Mouse (Mus musculus) adrenal gland, adult 2 months (tissue): ENCODE data around the gene Rev3l. TPM values are rescaled to one million over a fixed set of nuclear protein-coding genes. Genes with fewer than 3 reads are reported as not detected.
"Not testable (repeated sequence)": the region's sequence is repeated elsewhere in the genome, so short reads cannot be mapped to it uniquely, and the experiment has no call there.

Experiments
- DNase-seq: peaks from one replicate; pipeline ENCODE4 v3.0.0; 2021
- polyA plus RNA-seq: library from polyadenylated mRNA; depleted of rRNA; stranded (reverse); fragments of >200 nt; gene quantifications from 2 replicates; pipeline ENCODE4 v1.2.3, GENCODE M21; 2012; rRNA removed
- total RNA-seq, 2 experiments: library from RNA; stranded (reverse); gene quantifications; 2 replicates each; pipeline ENCODE4 v1.2.3; 2021

Gene Rev3l
- total and polyA plus RNA-seq, 3 experiments: 2.2 to 24.4 (median 18.8) TPM

- DNase-seq: no peak
Observed at GRCm38 (mm10) chr10:39785241-39785640, 53.3 kb downstream of the Rev3l start.

GRCm38 (mm10) chr10:39793295-39793694 is 61.4 kb downstream of the Rev3l start:
- no peak for DNase-seq

GRCm38 (mm10) chr10:39811507-39811906 is 79.6 kb downstream of the Rev3l start:
- peak; percentile 24 for DNase-seq

- DNase-seq: no peak
Observed at GRCm38 (mm10) chr10:39842621-39843020, 110.7 kb downstream of the Rev3l start.

- no peak for DNase-seq
Observed at GRCm38 (mm10) chr10:39865509-39865908, 133.6 kb downstream of the Rev3l start.

GRCm38 (mm10) chr10:39888621-39889020 is 156.7 kb downstream of the Rev3l start:
- no peak for DNase-seq

- peak; percentile 17 for DNase-seq
Observed at GRCm38 (mm10) chr10:39893702-39894697, 162.1 kb downstream of the Rev3l start.

GRCm38 (mm10) chr10:39896503-39896902 is 164.6 kb downstream of the Rev3l start:
- DNase-seq: no peak

- peak; percentile 92 for DNase-seq
Observed at GRCm38 (mm10) chr10:39898874-39899371, 167.0 kb downstream of the Rev3l start, which contains the start of gene Mfsd4b4. TSS of gene Mfsd4b4 (minus strand) at chr10:39899238.

- no peak for DNase-seq
Observed at GRCm38 (mm10) chr10:39904191-39904590, 172.3 kb downstream of the Rev3l start.

GRCm38 (mm10) chr10:39906799-39907658 is 175.1 kb downstream of the Rev3l start:
- no peak for DNase-seq

- DNase-seq: no peak
Observed at GRCm38 (mm10) chr10:39908768-39909441, 177.0 kb downstream of the Rev3l start.

GRCm38 (mm10) chr10:39912616-39913015 is 180.7 kb downstream of the Rev3l start:
- no peak for DNase-seq

- DNase-seq: not testable (repeated sequence)
Observed at GRCm38 (mm10) chr10:39924556-39924955, 192.6 kb downstream of the Rev3l start.

Other genes with a start within 250 kb of the Rev3l start
- 10 to 100 TPM; 15.3 to 19.1 TPM for gene Traf3ip2, start 119.2 kb upstream of the Rev3l start, total RNA-seq
- gene Traf3ip2, start 119.2 kb upstream of the Rev3l start, polyA plus RNA-seq: 20.2 and 24.2 TPM in 2 replicates
- gene Mfsd4b4, start 167.1 kb downstream of the Rev3l start, total RNA-seq: 10 to 100 TPM in 1 of 2 experiments, 1 to 10 TPM in 1; 5.0 to 11.5 TPM
- 2.6 and 2.8 TPM in 2 replicates for gene Mfsd4b4, start 167.1 kb downstream of the Rev3l start, polyA plus RNA-seq
- gene Mfsd4b2, start 194.8 kb downstream of the Rev3l start, total RNA-seq: under 1 TPM; 0.32 to 0.41 TPM
- gene Mfsd4b2, start 194.8 kb downstream of the Rev3l start, polyA plus RNA-seq: 0.03 TPM in 1 of 2 replicates, not detected in the other
- 1 to 10 TPM; 3.9 to 9.7 TPM for gene Mfsd4b3, start 228.0 kb downstream of the Rev3l start, total RNA-seq
- 2.0 and 2.9 TPM in 2 replicates for gene Mfsd4b3, start 228.0 kb downstream of the Rev3l start, polyA plus RNA-seq